Mouse (Mus musculus): ENCODE measurements at regions not wholly inside any gene's neighbourhood (a gene's known extent, or its start where the extent isn't known, plus 50 kb on each side); places are given as distances from the start of the nearest gene placed in this dataset.

GRCm38 (mm10) chr2:64860113-64860512 is 164.7 kb downstream of the Grb14 start:
- DNase-seq (ENCODE audit: extremely low spot score in 1 of 2, low spot score in 1 of 2): no peak

- peak; percentile 58 to 96 for DNase-seq (ENCODE audit: extremely low spot score in 1 of 2, low spot score in 1 of 2)
These were observed 170.9 kb downstream of the Grb14 start for GRCm38 (mm10) chr2:64853918-64854317.

GRCm38 (mm10) chr2:64852913-64853312 is 171.9 kb downstream of the Grb14 start:
- DNase-seq (ENCODE audit: extremely low spot score in 1 of 2, low spot score in 1 of 2): no peak

GRCm38 (mm10) chr2:64851096-64851495 is 173.7 kb downstream of the Grb14 start:
- DNase-seq (ENCODE audit: extremely low spot score in 1 of 2, low spot score in 1 of 2): no peak

- no peak for DNase-seq (ENCODE audit: extremely low spot score in 1 of 2, low spot score in 1 of 2)
These were observed 174.1 kb downstream of the Grb14 start for GRCm38 (mm10) chr2:64850656-64851055.

GRCm38 (mm10) chr2:64824494-64824893 is 200.3 kb downstream of the Grb14 start:
- peak in 1 of 2 experiments; percentile 16 for DNase-seq (ENCODE audit: extremely low spot score in 1 of 2, low spot score in 1 of 2)

- DNase-seq (ENCODE audit: extremely low spot score in 1 of 2, low spot score in 1 of 2): no peak
These were observed 200.9 kb downstream of the Grb14 start for GRCm38 (mm10) chr2:64823905-64824304.

- DNase-seq (ENCODE audit: extremely low spot score in 1 of 2, low spot score in 1 of 2): no peak
These were observed 201.7 kb downstream of the Grb14 start for GRCm38 (mm10) chr2:64823074-64823473.

- no peak for DNase-seq (ENCODE audit: extremely low spot score in 1 of 2, low spot score in 1 of 2)
These were observed 206.6 kb downstream of the Grb14 start for GRCm38 (mm10) chr2:64818159-64818558.
